Mouse (Mus musculus): ENCODE results near the gene Heca.

DNA sequence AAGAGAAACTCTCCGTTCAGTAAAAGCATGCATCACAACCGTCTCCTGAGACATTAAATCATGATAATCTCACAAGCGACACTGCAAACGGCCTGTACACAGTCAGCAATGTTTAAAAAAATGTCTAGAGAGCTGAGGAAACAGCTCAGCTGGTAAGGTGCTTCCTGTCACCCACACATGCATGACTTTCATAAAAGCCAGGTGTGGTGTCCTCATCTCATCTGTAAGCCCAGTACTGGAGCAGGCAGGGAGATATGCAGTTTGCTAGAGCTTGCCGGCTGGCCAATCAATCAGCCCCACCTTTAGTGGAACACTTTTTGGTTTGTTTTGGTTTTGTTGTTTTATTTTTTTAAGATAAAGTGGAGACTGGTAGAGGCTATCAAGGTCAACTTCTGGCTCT, 27.9 kb downstream of the Heca start:
- TF ChIP-seq POLR2A (IDR thresholded peaks at IDR 0.05; ENCODE audit: low read depth, low read length) (no peak), CTCF (IDR thresholded peaks at IDR 0.05; ENCODE audit: extremely low read depth, insufficient read length, insufficient replicate concordance, low read depth, low read length) (no peak)
